Mouse (Mus musculus): ENCODE data around the gene Tirap. TPM values are rescaled to one million over a fixed set of nuclear protein-coding genes. Genes with fewer than 3 reads are reported as not detected.
"Not testable (repeated sequence)": the region's sequence is repeated elsewhere in the genome, so short reads cannot be mapped to it uniquely, and the experiment has no call there.

Tirap gene
- polyA plus RNA-seq, 1 experiment from 2014 or later = 11.0 TPM

DNA sequence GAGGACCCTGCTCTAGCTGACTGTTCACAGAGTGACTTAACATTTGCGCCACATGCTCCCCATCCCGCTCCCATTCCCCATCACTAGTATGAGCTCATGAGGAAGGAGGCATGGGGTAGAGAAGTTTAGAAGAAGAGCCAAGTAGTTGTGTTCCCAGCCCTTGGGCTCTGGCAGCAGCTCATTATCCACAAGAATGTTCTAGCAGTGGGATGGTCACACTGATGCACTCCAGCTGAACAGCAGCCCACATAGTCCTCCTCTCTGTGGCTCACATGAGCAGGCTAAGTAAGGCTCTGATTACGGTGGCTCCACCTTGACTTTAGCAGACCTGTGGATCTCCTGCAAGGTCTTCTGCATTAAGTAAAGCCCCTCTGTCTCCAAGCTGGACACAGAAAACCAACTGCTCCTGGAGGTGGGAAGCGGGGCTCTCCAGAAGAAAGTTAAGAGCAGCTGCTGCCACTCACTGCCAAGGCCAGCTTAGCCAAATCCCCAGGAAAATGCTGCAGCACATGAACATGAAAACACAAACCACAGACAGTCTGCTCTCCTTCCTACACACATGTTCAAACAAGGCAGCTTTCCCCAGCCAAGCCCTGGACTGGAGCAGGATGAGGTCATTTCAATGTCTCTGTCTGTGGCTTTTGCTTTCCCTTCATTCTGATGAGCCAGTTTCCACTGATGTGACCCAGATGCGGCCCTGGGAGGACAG lies 43.9 kb downstream of the Tirap start:
- peak; percentile 47 for ATAC-seq

DNA sequence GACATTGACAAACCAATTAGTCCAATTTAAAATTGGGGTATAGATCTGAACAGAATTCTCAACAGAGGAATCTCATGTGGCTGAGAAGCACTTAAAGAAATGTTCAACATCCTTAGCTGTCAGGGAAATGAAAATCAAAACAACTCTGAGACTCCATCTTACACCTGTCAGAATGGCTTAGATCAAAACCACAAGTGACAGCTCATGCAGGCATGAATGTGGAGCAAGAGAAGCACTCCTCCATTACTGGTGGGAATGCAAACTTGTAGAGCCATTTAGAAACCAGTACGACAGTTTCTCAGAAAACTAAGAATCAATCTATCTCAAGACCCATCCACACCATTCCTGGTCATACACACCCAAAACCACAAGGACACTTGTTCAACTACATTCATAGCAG lies 47.2 kb downstream of the Tirap start:
- CTCF ChIA-PET = no interaction called here
- in situ Hi-C loops (cut with MboI; ENCODE audit: low pct_unique_long_range_greater_than_20kb) = loop anchor here (25.0 kb wide), 2 partner anchors 291 to 491 kb away; no protein-coding TSS in a partner anchor

More for the DNA sequence above, 43.9 kb downstream of the Tirap start:
- no peak for DNase-seq (ENCODE audit: low read depth, low spot score)
- ChIA-PET CTCF (interaction anchor here (1.2 kb wide), 3 partner anchors 11 to 38 kb away, joined by 4 to 6 read pairs (median 4); no protein-coding TSS in a partner anchor), POLR2A (no interaction called here)
- TF ChIP-seq CTCF (IDR thresholded peaks at IDR 0.05) = no peak
- in situ Hi-C loops (cut with MboI; ENCODE audit: low pct_unique_long_range_greater_than_20kb) = loop anchor here (25.0 kb wide), 2 partner anchors 294 to 494 kb away; no protein-coding TSS in a partner anchor
- no peaks in the 10 kb centered on the region for H3K27me3 ChIP-seq

DNA sequence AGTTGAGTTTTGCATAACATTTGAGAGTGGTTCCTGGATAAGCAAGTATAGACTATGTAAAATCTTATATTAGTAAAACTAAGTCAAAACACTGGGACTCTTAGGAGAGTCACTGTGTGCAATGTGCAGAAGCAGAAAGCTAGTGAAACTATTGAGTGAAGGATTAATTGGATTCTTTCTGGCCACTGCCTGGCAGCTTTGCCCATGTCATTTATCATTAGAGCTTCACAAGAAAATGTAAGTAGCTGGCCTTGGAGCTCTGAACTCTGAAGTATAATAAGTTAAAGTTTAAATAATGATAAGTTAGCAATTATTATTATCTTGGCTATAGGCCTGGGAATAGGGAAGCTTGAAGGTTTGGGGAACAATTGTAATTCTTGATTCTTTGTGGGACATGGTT lies 51.3 kb downstream of the Tirap start:
- ATAC-seq; POLR2A ChIA-PET; in situ Hi-C loops (cut with MboI; ENCODE audit: low pct_unique_long_range_greater_than_20kb); H3K27me3 ChIP-seq; DNase-seq (ENCODE audit: low read depth, low spot score): not testable (repeated sequence)
- CTCF ChIA-PET = interaction anchor here (2.2 kb wide), 1 partner anchor 11 kb away, joined by 7 read pairs; no protein-coding TSS in a partner anchor

More for the DNA sequence above, 47.2 kb downstream of the Tirap start:
- no peak for ATAC-seq
- POLR2A ChIA-PET = no interaction called here
- DNase-seq (ENCODE audit: low read depth, low spot score) = no peak
- H3K27me3 ChIP-seq = no peaks in the 10 kb centered on the region
- no peak for TF ChIP-seq CTCF (IDR thresholded peaks at IDR 0.05)

DNA sequence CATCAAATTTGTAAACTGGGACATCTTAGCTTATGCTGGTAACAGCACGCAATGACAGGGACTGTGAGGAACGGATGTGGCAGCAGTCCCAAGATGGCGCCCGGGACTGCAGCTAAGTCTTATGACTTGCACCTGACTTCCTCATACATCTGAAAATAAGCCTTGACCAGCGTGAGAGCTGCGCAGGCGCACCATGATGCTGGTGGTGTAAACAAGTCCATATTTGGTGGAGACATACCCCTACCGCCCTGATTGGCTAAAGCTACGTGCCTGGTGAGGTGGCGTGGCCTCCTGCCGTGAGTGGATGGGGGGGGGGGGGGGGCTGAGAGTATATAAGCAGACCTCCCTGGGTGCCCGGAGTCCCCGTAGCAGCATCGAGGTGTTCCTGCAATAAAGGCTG lies 52.8 kb downstream of the Tirap start:
- DNase-seq (ENCODE audit: low read depth, low spot score); POLR2A ChIA-PET; in situ Hi-C loops (cut with MboI; ENCODE audit: low pct_unique_long_range_greater_than_20kb); H3K27me3 ChIP-seq; ATAC-seq: not testable (repeated sequence)
- CTCF ChIA-PET = interaction anchor here (1.4 kb wide), 1 partner anchor 18 kb away, joined by 4 read pairs; no protein-coding TSS in a partner anchor

GRCm38 (mm10) chr9:35145829-35146228 lies 54.3 kb downstream of the Tirap start:
- TF ChIP-seq CTCF (IDR thresholded peaks at IDR 0.05) = no peak
- ChIA-PET POLR2A (interaction anchor here (0.6 to 0.7 kb wide), 3 partner anchors 7 to 37 kb away, joined by 3 read pairs; no protein-coding TSS in a partner anchor), CTCF (interaction anchor here (1.3 kb wide), 1 partner anchor 10 kb away, joined by 6 read pairs; no protein-coding TSS in a partner anchor)
- in situ Hi-C loops (cut with MboI; ENCODE audit: low pct_unique_long_range_greater_than_20kb) = no loop called here
- no peaks in the 10 kb centered on the region for H3K27me3 ChIP-seq
- DNase-seq (ENCODE audit: low read depth, low spot score) = no peak
- ATAC-seq = no peak

GRCm38 (mm10) chr9:35145118-35145517 lies 55.0 kb downstream of the Tirap start:
- TF ChIP-seq CTCF (IDR thresholded peaks at IDR 0.05) = no peak
- H3K27me3 ChIP-seq = no peaks in the 10 kb centered on the region
- POLR2A ChIA-PET = interaction anchor here (0.7 kb wide), 1 partner anchor 14 kb away, joined by 3 read pairs; no protein-coding TSS in a partner anchor
- ATAC-seq (no peak), DNase-seq (ENCODE audit: low read depth, low spot score) (no peak)
- in situ Hi-C loops (cut with MboI; ENCODE audit: low pct_unique_long_range_greater_than_20kb) = no loop called here
- CTCF ChIA-PET = interaction anchor here (1.3 kb wide), 1 partner anchor 11 kb away, joined by 6 read pairs; no protein-coding TSS in a partner anchor

- in situ Hi-C loops (cut with MboI; ENCODE audit: low pct_unique_long_range_greater_than_20kb) = no loop called here
- ChIA-PET CTCF (no interaction called here), POLR2A (no interaction called here)
- H3K27me3 ChIP-seq = no peaks in the 10 kb centered on the region
- DNase-seq (ENCODE audit: low read depth, low spot score) (no peak), ATAC-seq (no peak)
- no peak for TF ChIP-seq CTCF (IDR thresholded peaks at IDR 0.05)
These were observed 57.9 kb downstream of the Tirap start for GRCm38 (mm10) chr9:35142221-35142620.

GRCm38 (mm10) chr9:35139231-35139744 lies 60.8 kb downstream of the Tirap start:
- DNase-seq (ENCODE audit: low read depth, low spot score) (no peak), ATAC-seq (no peak)
- ChIA-PET CTCF (no interaction called here), POLR2A (interaction anchor here (1.3 kb wide), 1 partner anchor 22 kb away, joined by 3 read pairs; no protein-coding TSS in a partner anchor)
- in situ Hi-C loops (cut with MboI; ENCODE audit: low pct_unique_long_range_greater_than_20kb) = no loop called here
- H3K27me3 ChIP-seq = no peaks in the 10 kb centered on the region
- no peak for TF ChIP-seq CTCF (IDR thresholded peaks at IDR 0.05)

DNA sequence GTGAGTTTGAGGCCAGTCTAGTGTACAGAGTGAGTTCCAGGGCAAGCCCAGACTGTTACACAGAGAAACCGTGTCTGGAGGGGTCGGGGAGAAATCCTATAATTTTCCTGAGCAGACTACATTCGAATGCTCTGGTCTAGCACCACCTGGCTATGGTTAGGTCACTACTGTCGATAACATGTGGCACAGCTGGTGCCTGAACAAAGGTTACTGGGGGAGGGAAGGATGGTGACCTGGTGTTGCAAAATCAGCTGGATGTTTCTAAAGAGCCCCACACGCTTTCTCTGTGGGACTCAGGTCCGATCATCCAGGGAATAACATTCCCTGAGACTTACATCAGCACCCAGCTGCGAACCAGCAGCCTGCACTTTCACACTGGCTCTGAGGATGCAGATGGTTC lies 62.1 kb downstream of the Tirap start:
- POLR2A ChIA-PET = interaction anchor here (0.7 kb wide), 1 partner anchor 8 kb away, joined by 3 read pairs; no protein-coding TSS in a partner anchor
- no peak for TF ChIP-seq CTCF (IDR thresholded peaks at IDR 0.05)
- DNase-seq (ENCODE audit: low read depth, low spot score) (no peak), ATAC-seq (peak; percentile 35)
- CTCF ChIA-PET = no interaction called here
- H3K27me3 ChIP-seq = no peaks in the 10 kb centered on the region
- in situ Hi-C loops (cut with MboI; ENCODE audit: low pct_unique_long_range_greater_than_20kb) = no loop called here

DNA sequence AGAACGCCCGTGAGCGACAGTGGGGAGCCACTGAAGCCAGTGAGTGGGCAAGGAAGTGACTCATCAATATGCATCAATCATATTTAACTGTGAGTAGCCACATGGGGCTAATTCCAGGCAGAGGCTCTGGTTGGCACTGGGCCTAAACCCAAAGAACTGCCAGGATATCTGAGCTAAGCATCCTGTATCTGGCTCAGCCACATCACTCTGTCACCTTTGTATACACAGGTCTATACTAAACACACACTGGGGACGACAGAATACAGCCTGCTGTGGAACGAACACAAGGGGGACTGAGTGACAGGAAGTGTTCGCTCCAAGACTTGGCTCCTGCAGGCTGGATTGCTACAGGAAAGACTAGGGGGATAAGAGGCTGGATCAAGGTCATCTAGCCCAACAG lies 64.5 kb downstream of the Tirap start:
- in situ Hi-C loops (cut with MboI; ENCODE audit: low pct_unique_long_range_greater_than_20kb) = no loop called here
- ATAC-seq (peak; percentile 14), DNase-seq (ENCODE audit: low read depth, low spot score) (no peak)
- H3K27me3 ChIP-seq = no peaks in the 10 kb centered on the region
- CTCF ChIA-PET = interaction anchor here (1.8 kb wide), 2 partner anchors 20 to 24 kb away, joined by 4 read pairs; no protein-coding TSS in a partner anchor
- TF ChIP-seq CTCF (IDR thresholded peaks at IDR 0.05) = no peak
- POLR2A ChIA-PET = no interaction called here

Other genes with a start within 250 kb of the Tirap start
- 53.6 TPM for gene St3gal4, start 81.0 kb downstream of the Tirap start, polyA plus RNA-seq (2021)
- 58.1 TPM for gene Dcps, start 24.2 kb downstream of the Tirap start, polyA plus RNA-seq (2021)
- 100 TPM for gene Srpr, start 116 bp downstream of the Tirap start, polyA plus RNA-seq (2021)
- gene Foxred1, start 10.8 kb upstream of the Tirap start, polyA plus RNA-seq (2021) = 38.8 TPM
- 30.5 TPM for gene Fam118b, start 67.5 kb upstream of the Tirap start, polyA plus RNA-seq (2021)
- 25.6 TPM for gene Rpusd4, start 67.6 kb upstream of the Tirap start, polyA plus RNA-seq (2021)
- 35.7 TPM for gene Cdon, start 220.8 kb upstream of the Tirap start, polyA plus RNA-seq (2021)

Data from Patski (cell line).